Mouse (Mus musculus): ENCODE measurements around the gene Slc11a1. TPM values are rescaled to one million over a fixed set of nuclear protein-coding genes. Genes with fewer than 3 reads are reported as not detected.

Gene Slc11a1
- total RNA-seq, 2 experiments from 2014 or later, result 1.2 to 3.7 TPM

GRCm38 (mm10) chr1:74352532-74353096, 22.4 kb upstream of the Slc11a1 start:
- intact Hi-C loops (cut with DNase I), result no loop called here
- DNase-seq, result peak in 1 of 2 experiments; percentile 24

- intact Hi-C loops (cut with DNase I), result no loop called here
- DNase-seq, result no peak
Measured at GRCm38 (mm10) chr1:74353453-74354229, 21.4 kb upstream of the Slc11a1 start.

DNA sequence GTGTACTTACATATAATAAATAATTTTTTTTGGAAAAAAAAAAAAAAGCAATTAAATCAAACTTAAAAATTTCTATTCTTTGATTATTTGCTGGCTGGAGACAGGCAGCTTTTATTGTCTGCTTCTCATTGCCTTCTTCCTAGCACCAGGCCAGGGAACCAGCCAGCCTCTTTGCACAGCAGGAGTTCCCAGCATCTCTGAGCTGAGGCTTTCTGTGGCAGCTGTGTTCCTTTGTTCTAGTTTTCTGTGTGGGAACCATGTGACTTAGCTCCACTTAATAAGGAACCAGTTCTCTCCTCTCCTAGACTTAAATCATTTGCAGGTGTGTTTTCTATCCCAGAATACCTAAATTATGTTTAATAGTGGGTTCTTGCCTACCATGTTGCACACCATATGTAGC, 17.5 kb upstream of the Slc11a1 start:
- intact Hi-C loops (cut with DNase I), result no loop called here
- DNase-seq, result no peak

DNA sequence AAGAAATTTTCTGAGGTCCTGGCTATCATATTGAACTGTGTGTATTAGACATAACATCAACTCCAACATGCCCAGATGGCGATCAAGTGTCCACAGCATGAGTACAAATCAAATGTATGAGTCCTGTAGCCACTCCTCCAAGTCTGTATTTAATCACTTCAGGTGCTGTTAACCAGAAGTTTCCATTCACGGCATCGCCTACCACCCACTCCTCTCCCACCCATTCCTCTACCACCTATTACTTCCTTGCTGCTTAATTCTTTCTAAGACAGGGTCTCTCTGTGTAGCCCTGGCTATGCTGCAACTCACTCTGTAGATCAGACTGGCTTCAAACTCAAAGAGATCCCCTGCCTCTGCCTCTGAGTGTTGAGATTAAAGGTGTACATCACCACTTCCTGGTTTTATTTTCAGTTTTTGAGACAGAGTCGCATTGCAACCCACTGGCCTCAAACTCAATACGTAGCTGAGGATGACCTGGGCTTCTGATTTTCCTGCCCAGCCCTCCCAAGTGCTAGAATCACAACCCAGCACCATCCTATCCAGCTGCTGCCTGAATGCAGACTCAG, 15.0 kb upstream of the Slc11a1 start:
- intact Hi-C loops (cut with DNase I), result loop anchor here (2.0 kb wide), 2 partner anchors 17 to 71 kb away; no protein-coding TSS in a partner anchor
- no peak for DNase-seq

- intact Hi-C loops (cut with DNase I), result loop anchor here (1.0 to 2.0 kb wide), 5 partner anchors 19 to 157 kb away; no protein-coding TSS in a partner anchor
- peak; percentile 85 to 90 for DNase-seq
Measured at GRCm38 (mm10) chr1:74361812-74362211, 13.2 kb upstream of the Slc11a1 start, which contains the start of gene Catip. Gene Catip, plus strand, starts transcription at chr1:74362108.

DNA sequence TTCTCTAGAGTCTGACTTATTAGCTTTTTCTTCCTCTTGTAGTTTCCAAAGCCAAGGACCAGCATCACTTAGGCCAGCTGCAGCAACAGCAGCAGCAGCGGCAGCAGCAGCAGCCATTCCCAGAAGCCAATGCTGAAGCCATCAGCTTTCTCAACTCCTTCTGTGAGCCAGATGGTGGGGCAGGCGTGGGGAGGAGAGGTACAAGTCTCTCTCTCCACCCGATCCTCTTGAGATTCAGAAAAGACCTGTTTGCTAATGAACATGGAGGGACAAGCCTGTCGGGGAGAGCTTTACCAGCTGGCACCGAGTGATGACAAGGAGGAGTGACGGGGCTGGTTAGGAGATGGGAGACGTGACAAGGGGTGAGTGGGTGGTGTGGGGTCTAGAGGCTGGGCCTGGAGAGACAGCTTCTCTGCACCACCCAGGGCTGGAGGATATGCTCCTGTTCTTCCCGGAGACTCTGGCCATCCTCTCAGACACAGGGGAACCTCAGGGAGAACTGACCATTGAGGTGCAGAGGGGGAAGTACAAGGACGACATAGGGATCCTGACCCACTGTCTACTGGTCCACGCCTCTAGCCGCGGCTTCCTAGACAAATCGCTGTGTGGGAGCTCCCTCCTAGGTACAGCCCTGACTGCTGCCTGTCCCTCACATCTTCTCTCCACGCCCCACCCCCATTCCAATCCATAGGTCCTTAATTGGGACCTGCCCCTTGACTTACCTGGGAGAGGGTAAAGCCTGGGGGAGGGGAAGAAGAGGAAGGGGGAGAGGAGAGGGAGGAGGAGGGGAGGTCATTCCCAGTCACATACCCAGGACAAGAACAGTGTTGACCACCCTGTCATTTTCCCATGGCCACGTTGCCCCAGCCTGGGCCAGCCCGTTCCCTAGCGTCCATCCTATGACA, 12.4 kb upstream of the Slc11a1 start:
- intact Hi-C loops (cut with DNase I), result loop anchor here (1.0 to 2.0 kb wide), 3 partner anchors 49 to 157 kb away; no protein-coding TSS in a partner anchor
- no peak for DNase-seq

- peak in 1 of 2 experiments; percentile 33 for DNase-seq
- intact Hi-C loops (cut with DNase I), result loop anchor here (2.0 kb wide), 1 partner anchor 89 kb away; no protein-coding TSS in a partner anchor
Measured at GRCm38 (mm10) chr1:74363437-74363836, 11.6 kb upstream of the Slc11a1 start.

DNA sequence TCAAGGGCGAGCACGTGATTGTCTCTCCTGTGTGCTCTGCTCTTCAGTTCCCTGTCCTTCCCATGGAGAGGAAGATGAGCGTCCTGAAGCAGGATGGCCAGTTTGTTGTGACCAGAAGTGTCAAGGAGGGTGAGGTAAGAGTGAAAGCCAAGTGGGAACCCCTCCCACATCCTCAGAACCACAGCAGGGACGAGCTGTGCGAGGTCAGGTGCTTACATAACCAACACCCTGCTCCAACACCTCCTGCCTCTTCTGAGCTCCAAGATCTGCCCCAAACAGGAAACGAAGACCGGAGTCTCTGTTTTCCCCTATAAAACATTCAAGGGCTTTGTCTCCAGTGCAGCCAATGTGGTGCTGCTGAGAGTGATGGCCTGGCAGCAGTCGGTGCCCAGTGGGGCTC, 10.7 kb upstream of the Slc11a1 start:
- intact Hi-C loops (cut with DNase I), result no loop called here

GRCm38 (mm10) chr1:74367886-74368645, 6.9 kb upstream of the Slc11a1 start:
- peak; percentile 76 to 78 for DNase-seq
- intact Hi-C loops (cut with DNase I), result loop anchor here (2.0 kb wide), 1 partner anchor 19 kb away; no protein-coding TSS in a partner anchor

More for the DNA sequence above, 10.7 kb upstream of the Slc11a1 start:
- no peak for DNase-seq

DNA sequence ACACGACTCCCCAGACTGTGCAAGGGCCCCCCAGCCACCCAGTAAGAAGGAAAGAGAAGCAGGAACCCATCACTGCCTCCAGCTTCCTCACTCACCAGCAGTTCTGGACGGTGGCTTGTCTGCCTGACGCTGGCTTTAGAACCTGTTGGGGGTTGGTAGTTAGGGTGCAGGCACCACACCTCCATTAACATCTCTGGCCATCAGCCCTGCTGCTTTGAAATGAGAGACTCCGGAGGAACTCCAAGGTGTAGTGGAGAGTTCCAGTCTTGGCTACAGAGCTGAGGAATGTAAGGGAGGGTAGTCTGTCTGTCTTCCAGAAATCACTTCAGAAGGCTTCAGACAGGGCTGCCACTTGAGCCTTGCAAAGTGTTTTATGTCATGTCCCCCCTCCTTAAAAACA, 5.0 kb upstream of the Slc11a1 start:
- no peak for DNase-seq
- intact Hi-C loops (cut with DNase I), result no loop called here

DNA sequence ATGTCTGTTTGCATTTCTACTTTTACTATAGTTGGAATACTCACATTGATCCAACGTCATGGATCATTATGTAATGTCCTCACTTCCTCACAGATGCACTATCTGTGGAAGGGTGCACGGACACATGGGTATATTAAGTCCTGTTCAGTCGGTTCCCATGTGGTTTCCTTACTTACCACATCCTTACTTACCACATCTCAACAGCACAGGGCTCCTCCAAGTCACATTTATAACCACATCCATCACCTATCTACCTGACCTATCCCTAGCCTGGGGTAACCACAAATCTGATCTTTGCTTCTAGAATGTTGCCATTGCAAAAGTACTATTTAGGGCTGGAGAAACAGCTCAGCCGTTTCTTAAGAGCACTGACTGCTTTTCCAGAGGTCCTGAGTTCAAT, 1.6 kb upstream of the Slc11a1 start:
- no peak for DNase-seq
- intact Hi-C loops (cut with DNase I), result no loop called here

- intact Hi-C loops (cut with DNase I), result no loop called here
- no peak for DNase-seq
Measured at GRCm38 (mm10) chr1:74375561-74375960, 566 bp downstream of the Slc11a1 start.

GRCm38 (mm10) chr1:74376396-74376795, 1.4 kb downstream of the Slc11a1 start:
- intact Hi-C loops (cut with DNase I), result no loop called here
- DNase-seq, result peak; percentile 48 to 60

GRCm38 (mm10) chr1:74379058-74379504, 4.1 kb downstream of the Slc11a1 start:
- no peak for DNase-seq
- intact Hi-C loops (cut with DNase I), result no loop called here

GRCm38 (mm10) chr1:74380484-74380883, 5.5 kb downstream of the Slc11a1 start:
- intact Hi-C loops (cut with DNase I), result no loop called here
- no peak for DNase-seq

DNA sequence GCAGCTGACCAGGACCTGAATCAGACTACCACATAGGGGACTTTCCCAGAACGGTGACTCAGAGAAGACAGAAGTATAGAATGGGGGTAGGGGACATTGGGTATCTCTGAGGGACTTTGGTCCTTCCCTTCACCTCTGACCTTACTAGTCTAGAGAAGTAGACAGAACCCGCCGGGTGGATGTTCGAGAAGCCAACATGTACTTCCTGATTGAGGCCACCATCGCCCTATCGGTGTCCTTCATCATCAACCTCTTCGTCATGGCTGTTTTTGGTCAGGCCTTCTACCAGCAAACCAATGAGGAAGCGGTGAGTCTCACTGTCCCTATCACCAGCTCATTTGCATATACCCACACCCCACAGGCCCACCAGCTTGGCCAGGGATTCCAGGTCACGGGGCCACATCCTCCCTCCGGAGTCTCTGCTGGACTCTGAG, 6.6 kb downstream of the Slc11a1 start:
- intact Hi-C loops (cut with DNase I), result no loop called here
- no peak for DNase-seq

DNA sequence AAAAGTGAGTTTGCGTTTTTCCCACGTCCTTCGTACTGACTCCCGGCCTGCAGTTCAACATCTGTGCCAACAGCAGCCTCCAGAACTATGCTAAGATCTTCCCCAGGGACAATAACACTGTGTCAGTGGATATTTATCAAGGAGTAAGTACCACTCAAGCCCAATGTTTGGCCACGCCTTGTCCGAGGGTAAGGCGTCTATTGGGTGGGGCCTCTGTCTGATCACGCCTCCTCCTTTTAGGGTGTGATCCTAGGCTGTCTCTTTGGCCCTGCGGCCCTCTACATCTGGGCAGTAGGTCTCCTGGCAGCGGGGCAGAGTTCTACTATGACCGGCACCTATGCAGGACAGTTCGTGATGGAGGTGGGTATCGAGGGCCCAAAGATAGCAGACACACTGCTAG, 8.4 kb downstream of the Slc11a1 start:
- intact Hi-C loops (cut with DNase I), result no loop called here
- no peak for DNase-seq

DNA sequence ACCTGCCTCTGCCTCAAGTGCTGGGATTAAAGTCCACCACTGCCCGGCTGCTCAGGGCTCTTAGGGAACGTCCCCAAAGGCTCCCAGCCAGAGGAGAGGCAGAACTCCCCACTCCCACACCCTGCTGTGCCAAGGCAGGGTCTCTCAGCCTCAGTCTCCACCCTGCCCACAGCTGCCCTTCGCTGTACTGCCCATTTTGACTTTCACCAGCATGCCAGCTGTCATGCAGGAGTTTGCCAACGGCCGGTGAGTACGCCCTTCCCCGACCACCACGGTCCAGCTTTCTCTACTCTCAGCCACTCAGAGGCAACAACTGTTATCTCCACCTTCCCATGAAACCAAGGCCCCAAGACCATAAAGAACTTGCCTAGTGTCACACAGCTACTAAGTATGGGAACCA, 9.5 kb downstream of the Slc11a1 start:
- no peak for DNase-seq
- intact Hi-C loops (cut with DNase I), result no loop called here

- intact Hi-C loops (cut with DNase I), result no loop called here
Measured at GRCm38 (mm10) chr1:74385064-74385463, 10.1 kb downstream of the Slc11a1 start.

GRCm38 (mm10) chr1:74385531-74385930, 10.5 kb downstream of the Slc11a1 start:
- intact Hi-C loops (cut with DNase I), result no loop called here
- no peak for DNase-seq

More at GRCm38 (mm10) chr1:74385064-74385463, 10.1 kb downstream of the Slc11a1 start:
- DNase-seq, result no peak

Measured in heart, postnatal 10 days (tissue).